8 mouse cellular contexts compared by ENCODE assay signal in the genomic region with DNA sequence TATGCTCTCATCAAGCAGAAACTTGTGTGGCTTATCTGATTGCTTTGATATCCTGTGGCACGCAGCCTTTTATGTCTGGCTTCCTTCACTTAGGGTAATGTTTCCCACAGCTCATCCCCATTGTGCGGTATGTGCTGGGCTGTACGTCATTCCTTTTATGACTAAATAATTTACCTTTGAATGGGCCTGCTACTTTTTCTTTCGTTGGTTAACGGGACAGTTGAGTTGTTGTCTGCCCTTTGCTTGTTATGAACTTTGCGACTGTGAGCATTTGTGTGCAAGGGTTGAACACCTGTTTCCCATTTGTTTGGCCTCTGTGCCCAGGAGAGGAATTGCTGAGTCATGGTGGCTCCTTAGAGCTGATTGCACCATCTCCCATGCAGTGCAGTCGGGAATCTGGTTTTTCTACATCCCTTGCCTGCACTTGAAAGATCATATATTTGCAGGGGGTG. TPM values are rescaled to one million over a fixed set of nuclear protein-coding genes. Genes with fewer than 3 reads are reported as not detected.
DNase-seq lines count a peak whose midpoint lies in the region; ATAC-seq and TF ChIP-seq lines count a peak whose summit lies in the region.
"Had no signal": no experiment of that assay in that cellular context is flagged by ENCODE, and none has a peak within 500 bp of the region (broad histone marks: within the 10 kb centered on the region; RNA-seq: fewer than 3 reads in every experiment).

No protein-coding gene starts in this region.

- TF ChIP-seq POLR2A in limb, embryonic 14.5 days (IDR thresholded peaks at IDR 0.05; ENCODE audit: borderline replicate concordance, extremely low read depth, insufficient read depth, insufficient read length): no peak

- no peak overlapping the region for H3K4me3 ChIP-seq in limb, embryonic 14.5 days (replicated peaks; ENCODE audit: low read length)
- H3K4me3 ChIP-seq in forebrain, embryonic 10.5 days: no peak overlapping the region
- H3K4me3 ChIP-seq: liver, embryonic 15.5 days had no signal

- no peaks in the 10 kb centered on the region for H3K9me3 ChIP-seq in limb, embryonic 14.5 days (ENCODE audit: control insufficient read depth, low read length)
- H3K9me3 ChIP-seq in forebrain, embryonic 10.5 days: no peaks in the 10 kb centered on the region
- H3K9me3 ChIP-seq: liver, embryonic 15.5 days had no signal

- H3K4me2 ChIP-seq in limb, embryonic 14.5 days (replicated peaks; ENCODE audit: low read depth, low read length, severe bottlenecking): no peak overlapping the region
- H3K4me2 ChIP-seq: liver, embryonic 15.5 days had no signal

- intact Hi-C loops in left cerebral cortex, postnatal 25 days (cut with DNase I): no loop called here

- ATAC-seq in limb, embryonic 14.5 days (ENCODE audit: low FRiP score, low read depth): no peak

- peak; percentile 23 for DNase-seq in urinary bladder, adult 2 months (ENCODE audit: low spot score)
- DNase-seq in urinary bladder, postnatal 25 days (ENCODE audit: low spot score): no peak
- DNase-seq in embryo, embryonic 10 days (ENCODE audit: low spot score): peak; percentile 74
- DNase-seq in limb, embryonic 14.5 days (ENCODE audit: low spot score): peak; percentile 73
- DNase-seq in forebrain, embryonic 10.5 days (ENCODE audit: extremely low spot score, low spot score): no peak
- DNase-seq in left cerebral cortex, postnatal 25 days (ENCODE audit: low spot score in 2 of 2): no peak
- DNase-seq in heart, adult 9 months (ENCODE audit: low spot score in 2 of 2): no peak

- H3K9ac ChIP-seq in limb, embryonic 14.5 days (ENCODE audit: low read depth, low read length, severe bottlenecking): no peak overlapping the region
- H3K9ac ChIP-seq: liver, embryonic 15.5 days had no signal

- H3K4me1 ChIP-seq in limb, embryonic 14.5 days (ENCODE audit: control insufficient read depth, insufficient read depth, low read length): peaks cover 8% of the 10 kb centered on the region; the same call in 1 of the 2 replicates
- H3K4me1 ChIP-seq in forebrain, embryonic 10.5 days: peaks cover 50% of the 10 kb centered on the region

- WGBS in limb, embryonic 14.5 days: 20% methylated on average over 7 of the region's 7 CpGs
- WGBS in forebrain, embryonic 10.5 days: 60% methylated on average over 7 of the region's 7 CpGs

- H3K27me3 ChIP-seq in limb, embryonic 14.5 days (ENCODE audit: control insufficient read depth, insufficient read depth, low read length): peaks cover 9% of the 10 kb centered on the region
- peaks cover 8% of the 10 kb centered on the region for H3K27me3 ChIP-seq in forebrain, embryonic 10.5 days (ENCODE audit: poor library complexity, severe bottlenecking)

- H3K27ac ChIP-seq in limb, embryonic 14.5 days (replicated peaks; ENCODE audit: low read depth, low read length): no peak overlapping the region
- no peak overlapping the region for H3K27ac ChIP-seq in forebrain, embryonic 10.5 days
- H3K27ac ChIP-seq: liver, embryonic 15.5 days had no signal

- H3K36me3 ChIP-seq in limb, embryonic 14.5 days (ENCODE audit: control insufficient read depth, insufficient read depth, low read length): peaks cover 6% of the 10 kb centered on the region; the same call in 1 of the 2 replicates
- H3K36me3 ChIP-seq in forebrain, embryonic 10.5 days (replicated peaks): peaks cover 52% of the 10 kb centered on the region
- H3K36me3 ChIP-seq: liver, embryonic 15.5 days had no signal

RNA-seq across cellular contexts. Expression of a gene that starts 4.1 kb away (rescaled TPM):
- polyA plus RNA-seq in urinary bladder, adult 2 months (2012; rRNA removed): 46.1 and 58.4 TPM in 2 replicates
- polyA plus RNA-seq in limb, embryonic 14.5 days (2012; rRNA removed): 14.0 and 15.9 TPM in 2 replicates
- 15.9 and 16.1 TPM in 2 replicates for polyA plus RNA-seq in limb, embryonic 14.5 days (2014; fragmentation: Nextera tagmentation; extraction: Ambion mirVana)
- polyA plus RNA-seq in forebrain, embryonic 10.5 days (2016; fragmentation: Nextera tagmentation; extraction: Ambion mirVana): 31.1 and 33.2 TPM in 2 replicates
- 100 to 1,000 TPM; 114 to 121 TPM for total RNA-seq in left cerebral cortex, postnatal 25 days (2021)

RNA-seq across cellular contexts. Expression of a gene that starts 14.6 kb away (rescaled TPM):
- 0.10 and 0.18 TPM in 2 replicates for polyA plus RNA-seq in urinary bladder, adult 2 months (2012; rRNA removed)
- 0.54 and 0.73 TPM in 2 replicates for polyA plus RNA-seq in limb, embryonic 14.5 days (2012; rRNA removed)
- 0.36 and 0.70 TPM in 2 replicates for polyA plus RNA-seq in limb, embryonic 14.5 days (2014; fragmentation: Nextera tagmentation; extraction: Ambion mirVana)
- 2.1 and 2.8 TPM in 2 replicates for polyA plus RNA-seq in forebrain, embryonic 10.5 days (2016; fragmentation: Nextera tagmentation; extraction: Ambion mirVana)
- total RNA-seq in left cerebral cortex, postnatal 25 days (2021): 10 to 100 TPM; 56.2 to 57.0 TPM

RNA-seq across cellular contexts. Expression of a gene that starts 15.9 kb away (rescaled TPM):
- 62.5 and 65.3 TPM in 2 replicates for polyA plus RNA-seq in urinary bladder, adult 2 months (2012; rRNA removed)
- polyA plus RNA-seq in limb, embryonic 14.5 days (2012; rRNA removed): 21.5 and 25.2 TPM in 2 replicates
- polyA plus RNA-seq in limb, embryonic 14.5 days (2014; fragmentation: Nextera tagmentation; extraction: Ambion mirVana): 18.5 and 28.2 TPM in 2 replicates
- polyA plus RNA-seq in forebrain, embryonic 10.5 days (2016; fragmentation: Nextera tagmentation; extraction: Ambion mirVana): 2.5 and 2.7 TPM in 2 replicates
- 1 to 10 TPM; 4.6 to 5.7 TPM for total RNA-seq in left cerebral cortex, postnatal 25 days (2021)

RNA-seq across cellular contexts. Expression of a gene that starts 28.9 kb away (rescaled TPM):
- polyA plus RNA-seq in urinary bladder, adult 2 months (2012; rRNA removed): 71.8 and 87.7 TPM in 2 replicates
- 6.7 and 9.6 TPM in 2 replicates for polyA plus RNA-seq in limb, embryonic 14.5 days (2012; rRNA removed)
- 7.9 and 9.2 TPM in 2 replicates for polyA plus RNA-seq in limb, embryonic 14.5 days (2014; fragmentation: Nextera tagmentation; extraction: Ambion mirVana)
- polyA plus RNA-seq in forebrain, embryonic 10.5 days (2016; fragmentation: Nextera tagmentation; extraction: Ambion mirVana): 0.73 and 1.3 TPM in 2 replicates
- under 1 TPM; 0.34 to 0.66 TPM for total RNA-seq in left cerebral cortex, postnatal 25 days (2021)

RNA-seq across cellular contexts. Expression of a gene that starts 44.3 kb away (rescaled TPM):
- polyA plus RNA-seq in urinary bladder, adult 2 months (2012; rRNA removed): 82.4 and 83.8 TPM in 2 replicates
- polyA plus RNA-seq in limb, embryonic 14.5 days (2012; rRNA removed): 58.0 and 61.6 TPM in 2 replicates
- 93.8 and 96.3 TPM in 2 replicates for polyA plus RNA-seq in limb, embryonic 14.5 days (2014; fragmentation: Nextera tagmentation; extraction: Ambion mirVana)
- 75.0 and 78.5 TPM in 2 replicates for polyA plus RNA-seq in forebrain, embryonic 10.5 days (2016; fragmentation: Nextera tagmentation; extraction: Ambion mirVana)
- 10 to 100 TPM; 82.5 to 83.2 TPM for total RNA-seq in left cerebral cortex, postnatal 25 days (2021)

Comparison
In these comparisons a context has a peak if more than half of its experiments do, and no peak if none do; other contexts are left out.
1. DNase-seq: peak in urinary bladder, adult 2 months (single experiment), embryo, embryonic 10 days (single experiment) and limb, embryonic 14.5 days (single experiment); none in urinary bladder, postnatal 25 days (single experiment), forebrain, embryonic 10.5 days (single experiment), left cerebral cortex, postnatal 25 days (0 of 2) and heart, adult 9 months (0 of 2).